Mouse (Mus musculus) left cerebral cortex, postnatal 4 days (tissue): ENCODE data around the gene Creb3. TPM values are rescaled to one million over a fixed set of nuclear protein-coding genes. Genes with fewer than 3 reads are reported as not detected.
"Not testable (repeated sequence)": the region's sequence is repeated elsewhere in the genome, so short reads cannot be mapped to it uniquely, and the experiment has no call there.

Source experiments
- DNase-seq: peaks from one replicate; pipeline ENCODE4 v3.0.0-alpha.2; 2022
- intact Hi-C: fragments of 180-260 bp; cut with DNase I; formaldehyde crosslinking; loops from one replicate; pipeline ENCODE4 v1.15.1; 2025
- total RNA-seq, 2 experiments: library from RNA; stranded (reverse); gene quantifications; 2 replicates each; pipeline ENCODE4 v1.2.3; 2021

Creb3 gene
- total RNA-seq, 2 experiments from 2014 or later = 63.2 to 67.5 TPM

- intact Hi-C loops = no loop called here
- DNase-seq = no peak
These were observed 19.2 kb downstream of the Creb3 start for GRCm38 (mm10) chr4:43581381-43581780.

DNA sequence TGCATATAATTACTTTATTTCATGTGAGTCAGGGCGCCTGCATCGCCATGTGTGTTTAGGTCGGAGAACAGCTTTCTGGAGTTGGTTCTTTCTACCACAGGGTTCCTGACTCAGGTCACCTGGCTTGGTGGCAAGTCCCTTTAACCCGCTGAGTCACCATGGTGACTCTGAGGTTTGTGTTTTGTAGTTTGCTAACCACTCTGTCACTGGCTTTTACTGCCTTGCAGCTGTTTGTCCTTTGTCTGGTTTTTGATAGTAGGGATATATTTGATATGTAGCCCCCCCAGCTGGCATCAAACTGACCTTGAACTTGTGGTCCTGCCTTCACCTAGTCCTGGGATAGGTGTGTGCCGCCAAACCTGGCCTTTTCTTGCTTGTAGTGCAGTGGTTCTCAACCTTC lies 20.1 kb downstream of the Creb3 start:
- intact Hi-C loops = no loop called here
- DNase-seq = no peak

DNA sequence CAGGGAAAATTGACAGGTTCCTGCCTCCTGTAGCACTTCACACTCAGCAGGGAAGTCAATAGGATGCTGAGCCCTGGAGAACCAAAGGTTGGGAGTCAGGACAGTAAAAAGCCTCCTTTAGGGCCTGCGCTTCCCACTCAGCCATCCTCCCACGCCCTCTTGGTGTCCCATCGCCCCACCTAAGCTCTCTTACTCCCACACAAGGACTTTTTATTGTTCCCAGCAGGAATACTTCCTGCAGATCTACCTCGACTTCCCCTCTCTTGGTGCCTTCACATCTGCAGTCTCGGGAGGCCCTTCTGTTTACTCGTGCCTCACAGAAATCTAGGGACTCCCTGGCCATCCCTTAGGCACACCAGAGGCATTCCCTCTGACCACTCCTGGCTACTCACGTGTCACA lies 21.3 kb downstream of the Creb3 start:
- intact Hi-C loops = no loop called here
- no peak for DNase-seq

GRCm38 (mm10) chr4:43584444-43585416 lies 22.6 kb downstream of the Creb3 start, which contains the start of gene Msmp:
TSS of gene Msmp (minus strand) at chr4:43584494.
- intact Hi-C loops = no loop called here
- DNase-seq = no peak

- intact Hi-C loops = no loop called here
- no peak for DNase-seq
These were observed 23.6 kb downstream of the Creb3 start for GRCm38 (mm10) chr4:43585682-43586081.

GRCm38 (mm10) chr4:43586411-43586810 lies 24.3 kb downstream of the Creb3 start:
- no peak for DNase-seq
- intact Hi-C loops = no loop called here

DNA sequence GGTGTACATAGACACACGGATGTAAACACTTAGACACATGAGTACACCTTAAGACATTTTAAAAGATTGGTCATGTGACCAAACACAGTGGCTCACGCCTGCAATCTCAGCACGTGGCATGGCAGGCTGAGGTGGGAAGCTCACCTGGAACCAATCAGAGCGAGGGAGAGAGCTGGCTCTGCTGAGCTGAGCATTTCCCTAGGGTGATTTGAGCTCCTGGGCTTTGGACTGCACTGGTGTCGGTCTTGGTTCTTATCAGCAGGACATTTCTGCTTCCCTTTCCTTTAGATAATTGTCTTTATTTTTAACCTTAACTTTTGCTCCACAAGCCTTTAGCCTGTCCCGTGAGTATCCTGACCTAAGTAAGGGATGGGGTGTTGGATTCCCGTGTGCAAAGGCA lies 25.5 kb downstream of the Creb3 start:
- DNase-seq = no peak
- intact Hi-C loops = no loop called here

GRCm38 (mm10) chr4:43591543-43591942 lies 29.4 kb downstream of the Creb3 start:
- no peak for DNase-seq
- intact Hi-C loops = no loop called here

- intact Hi-C loops = no loop called here
- DNase-seq = no peak
These were observed 29.8 kb downstream of the Creb3 start for GRCm38 (mm10) chr4:43591961-43592360.

DNA sequence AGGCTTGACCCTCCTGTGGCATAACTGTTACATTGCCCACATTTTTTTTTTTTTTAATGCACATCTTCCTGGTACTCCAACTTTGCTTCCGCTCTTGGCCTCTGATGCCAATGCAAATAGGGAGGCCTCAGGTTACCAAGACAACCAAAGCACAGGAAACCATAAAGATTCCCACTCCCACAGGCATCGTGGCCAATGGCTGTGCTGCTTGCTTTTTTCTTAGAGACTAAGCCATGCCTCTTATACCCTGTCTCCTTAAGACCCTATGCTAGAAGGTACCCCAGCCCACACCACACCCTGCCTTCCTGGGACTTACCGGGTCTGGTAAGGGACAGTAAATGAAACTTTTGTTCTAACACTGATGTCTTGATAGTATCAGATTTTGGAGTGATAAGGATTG lies 31.3 kb downstream of the Creb3 start:
- intact Hi-C loops = no loop called here
- DNase-seq = no peak

DNA sequence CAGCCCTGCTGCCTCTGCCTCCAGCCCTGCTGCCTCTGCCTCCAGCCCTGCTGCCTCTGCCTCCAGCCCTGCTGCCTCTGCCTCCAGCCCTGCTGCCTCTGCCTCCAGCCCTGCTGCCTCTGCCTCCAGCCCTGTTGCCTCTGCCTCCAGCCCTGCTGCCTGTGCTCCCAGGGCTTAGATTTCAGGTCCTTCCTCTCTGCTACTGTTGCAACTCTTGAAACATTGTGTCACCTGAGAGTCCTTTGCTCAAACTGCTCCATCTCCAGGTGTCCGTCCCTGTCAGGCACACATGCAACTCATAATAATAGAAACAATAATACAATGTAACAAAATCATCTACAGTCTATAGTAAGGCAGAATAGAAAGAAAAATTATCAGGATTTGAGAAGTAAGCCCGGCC lies 34.5 kb downstream of the Creb3 start:
- intact Hi-C loops, DNase-seq: not testable (repeated sequence)

DNA sequence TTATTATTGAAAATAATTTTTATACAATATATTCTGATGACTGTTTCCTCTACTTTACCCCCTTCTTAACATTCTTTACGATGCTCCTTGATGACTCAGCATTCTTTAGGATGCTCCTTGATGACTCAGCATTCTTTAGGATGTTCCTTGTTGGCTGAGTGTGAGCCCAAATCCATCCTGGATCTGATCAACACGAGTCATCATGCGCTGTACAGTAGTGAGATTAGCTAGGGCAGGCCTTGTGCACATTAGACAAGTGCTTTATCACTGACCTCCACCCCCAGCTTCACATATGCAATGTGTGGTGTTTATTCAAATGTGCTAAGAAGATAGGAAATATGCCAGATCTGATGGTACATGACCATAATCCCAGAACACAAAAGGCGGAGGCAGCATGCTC lies 36.1 kb downstream of the Creb3 start:
- intact Hi-C loops = no loop called here
- no peak for DNase-seq

DNA sequence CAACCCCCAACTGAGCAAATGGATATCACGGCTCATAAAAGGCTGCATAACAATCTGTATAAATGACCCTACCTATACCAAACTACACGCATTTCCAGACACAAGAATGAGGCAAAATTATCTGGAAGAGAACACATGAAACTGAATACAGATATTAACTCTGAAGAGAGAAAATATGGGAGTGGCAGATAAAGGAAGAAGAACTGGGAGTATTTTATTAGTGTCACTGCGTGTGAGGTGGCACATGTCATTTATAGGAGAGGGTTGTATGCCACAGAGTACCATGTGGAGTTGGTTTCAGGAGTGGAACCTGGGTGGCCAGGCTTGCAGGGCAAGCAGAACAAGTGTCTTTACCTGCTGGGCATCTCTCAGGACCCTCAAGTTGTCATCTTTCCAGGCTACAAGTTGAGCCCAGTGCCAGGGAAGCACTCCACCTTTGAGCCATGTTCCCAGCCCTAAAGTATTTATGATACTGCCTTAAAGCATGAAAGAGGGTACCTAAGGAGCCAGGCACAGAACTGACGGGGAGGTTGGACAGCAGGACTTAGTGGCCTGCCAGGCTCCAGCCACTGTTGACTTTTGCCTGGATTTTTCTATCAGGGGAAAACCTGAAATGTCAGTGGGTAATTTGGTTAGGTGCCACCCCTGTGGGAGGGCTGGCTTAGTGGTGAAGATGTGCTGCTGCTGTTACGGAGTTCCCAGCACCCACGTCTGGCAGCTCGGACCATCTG lies 36.7 kb downstream of the Creb3 start:
- intact Hi-C loops = no loop called here
- DNase-seq = no peak

GRCm38 (mm10) chr4:43600195-43600934 lies 38.2 kb downstream of the Creb3 start:
- intact Hi-C loops = no loop called here
- DNase-seq = no peak

DNA sequence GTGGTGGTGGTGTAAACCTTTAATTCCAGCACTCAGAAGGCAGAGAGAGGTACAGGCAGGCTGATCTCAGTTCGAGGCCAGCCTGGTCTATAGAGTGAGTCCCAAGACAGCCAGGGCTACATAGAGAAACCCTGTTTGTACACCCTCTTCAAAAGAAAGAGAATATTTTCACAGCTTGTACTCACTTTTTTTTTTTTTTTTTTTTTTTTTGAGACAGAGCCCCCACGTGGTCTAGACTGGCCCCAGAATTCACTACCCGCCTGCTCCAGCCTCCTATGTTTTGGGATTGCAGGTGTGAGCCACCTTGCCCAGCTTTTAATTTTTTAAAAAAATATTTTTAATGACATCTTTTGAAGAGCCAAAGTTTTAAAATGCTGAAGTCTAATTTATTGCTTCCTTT lies 42.0 kb downstream of the Creb3 start:
- no peak for DNase-seq
- intact Hi-C loops = no loop called here

DNA sequence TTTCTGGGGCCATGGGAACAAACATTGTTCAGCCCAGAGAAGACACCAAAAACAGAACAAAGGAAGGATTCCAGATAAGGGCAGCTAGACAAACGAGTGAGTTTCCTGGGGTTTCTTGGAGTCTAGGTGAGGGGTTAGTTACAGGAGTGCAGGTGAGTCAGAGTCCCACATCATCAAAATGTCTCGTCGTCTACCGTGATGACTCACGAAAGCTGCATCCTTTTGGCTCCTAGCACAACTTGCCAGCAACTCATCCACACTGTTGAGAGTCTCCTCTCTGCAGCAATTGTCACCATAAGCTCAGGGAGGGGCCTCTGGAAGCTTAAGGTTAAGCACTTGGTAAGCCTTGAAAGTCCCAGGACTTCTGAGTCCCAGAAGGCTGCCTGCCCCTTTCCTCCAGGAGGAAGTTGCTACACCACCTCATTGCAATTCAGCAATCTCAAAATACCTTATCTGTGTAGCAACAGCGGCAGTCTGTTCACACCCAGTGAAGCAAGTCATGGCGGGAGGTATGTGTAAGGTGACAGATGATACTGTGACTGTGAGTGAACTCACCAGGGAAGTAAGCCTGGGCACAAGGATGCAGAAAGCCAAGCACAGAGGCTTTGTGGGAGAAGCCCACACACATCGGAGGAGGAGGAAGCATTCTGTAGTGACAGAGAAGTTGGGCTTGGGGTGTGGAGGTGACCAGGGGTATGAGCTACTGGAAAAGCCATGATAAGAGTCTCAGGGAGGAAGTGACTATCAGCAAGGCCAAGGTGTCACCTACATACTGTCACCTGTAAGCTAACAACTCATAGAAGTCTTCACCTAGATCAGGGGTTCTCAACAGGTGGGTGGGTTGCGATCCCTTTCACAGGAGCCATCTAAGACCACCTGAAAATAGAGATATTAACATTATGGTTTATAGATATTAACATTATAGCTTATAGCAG lies 42.9 kb downstream of the Creb3 start:
- no peak for DNase-seq

DNA sequence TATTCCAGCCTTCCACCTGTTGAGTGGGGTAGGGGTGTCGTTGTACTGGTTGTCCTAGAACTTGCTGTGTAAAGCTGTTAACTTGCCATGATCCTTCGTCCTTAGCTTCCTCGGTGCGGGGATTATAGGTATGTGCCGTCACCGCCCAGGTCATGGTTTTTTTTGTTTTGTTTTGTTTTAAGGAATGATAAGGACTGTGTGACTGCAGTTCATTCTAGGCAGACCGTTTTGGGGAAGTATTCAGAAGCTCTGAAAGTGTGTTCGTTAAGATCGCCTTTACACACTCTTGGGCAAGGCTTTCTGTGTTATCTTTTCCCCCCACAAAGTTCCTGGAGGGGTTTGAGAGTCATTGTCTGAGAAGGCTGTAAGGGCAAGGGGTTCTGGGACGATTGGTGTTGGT lies 50.4 kb downstream of the Creb3 start:
- intact Hi-C loops = no loop called here
- no peak for DNase-seq

More for the DNA sequence above, 42.9 kb downstream of the Creb3 start:
- intact Hi-C loops = no loop called here

DNA sequence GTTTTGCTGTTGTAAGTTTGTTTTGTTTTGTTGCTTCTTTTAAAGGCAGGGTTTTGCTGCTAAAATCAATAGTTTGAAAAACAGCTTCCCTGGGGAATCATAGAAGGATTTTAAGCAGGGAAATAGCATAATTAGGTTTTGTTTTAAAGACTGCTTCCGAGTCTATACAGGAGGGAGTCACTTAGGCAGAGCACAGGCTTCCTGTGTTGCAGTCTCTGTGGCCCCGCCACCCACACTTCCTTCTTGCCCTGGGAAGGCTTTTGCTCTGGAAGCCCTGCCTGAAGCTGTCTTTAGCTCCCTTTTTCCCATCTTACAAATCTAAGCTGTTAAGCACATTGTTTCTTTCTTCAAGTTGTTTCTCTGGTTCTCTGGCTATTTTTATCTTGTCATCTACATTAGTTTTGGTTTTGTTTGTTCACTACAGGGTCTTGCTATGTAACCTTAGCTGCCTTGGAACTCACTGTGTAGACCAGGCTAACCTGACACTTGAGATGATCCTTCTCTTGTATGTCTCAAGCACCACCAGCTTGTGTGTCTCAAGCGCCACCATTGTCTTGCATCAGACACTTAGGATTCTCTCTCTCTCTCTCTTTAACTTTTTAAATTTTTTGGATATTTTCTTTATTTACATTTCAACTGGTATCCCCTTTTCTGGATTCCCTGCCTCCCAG lies 51.1 kb downstream of the Creb3 start:
- intact Hi-C loops = no loop called here
- DNase-seq = no peak
